Mouse (Mus musculus) forelimb bud, embryonic 11.5 days (tissue): ENCODE data around the gene Glis3.

Experiments used
- DNase-seq: peaks from one replicate; pipeline ENCODE4 v3.0.0-alpha.2; 2012; ENCODE audit warnings: low read depth, low spot score

The Glis3 gene

GRCm38 (mm10) chr19:28335890-28336289 is 344.0 kb downstream of the Glis3 start:
- DNase-seq, result no peak

- no peak for DNase-seq
These were observed 346.7 kb downstream of the Glis3 start for GRCm38 (mm10) chr19:28333007-28333766.

GRCm38 (mm10) chr19:28328444-28329110 is 351.3 kb downstream of the Glis3 start:
- DNase-seq, result no peak

- no peak for DNase-seq
These were observed 352.3 kb downstream of the Glis3 start for GRCm38 (mm10) chr19:28327536-28327935.

GRCm38 (mm10) chr19:28306036-28306435 is 373.8 kb downstream of the Glis3 start:
- no peak for DNase-seq

- DNase-seq, result no peak
These were observed 374.4 kb downstream of the Glis3 start for GRCm38 (mm10) chr19:28305510-28305909.

- DNase-seq, result no peak
These were observed 377.0 kb downstream of the Glis3 start for GRCm38 (mm10) chr19:28302831-28303242.

GRCm38 (mm10) chr19:28300226-28300625 is 379.7 kb downstream of the Glis3 start:
- DNase-seq, result peak; percentile 73

- DNase-seq, result no peak
These were observed 380.6 kb downstream of the Glis3 start for GRCm38 (mm10) chr19:28299211-28299775.

- DNase-seq, result peak; percentile 29
These were observed 381.2 kb downstream of the Glis3 start for GRCm38 (mm10) chr19:28298669-28299068.

- DNase-seq, result no peak
These were observed 388.3 kb downstream of the Glis3 start for GRCm38 (mm10) chr19:28291596-28291995.

- DNase-seq, result no peak
These were observed 390.4 kb downstream of the Glis3 start for GRCm38 (mm10) chr19:28289457-28289856.

- DNase-seq, result no peak
These were observed 392.4 kb downstream of the Glis3 start for GRCm38 (mm10) chr19:28287431-28287830.

GRCm38 (mm10) chr19:28284098-28284569 is 395.7 kb downstream of the Glis3 start:
- DNase-seq, result no peak

GRCm38 (mm10) chr19:28283241-28284097 is 396.4 kb downstream of the Glis3 start:
- DNase-seq, result no peak

- DNase-seq, result no peak
These were observed 398.5 kb downstream of the Glis3 start for GRCm38 (mm10) chr19:28281405-28281804.

- DNase-seq, result no peak
These were observed 402.8 kb downstream of the Glis3 start for GRCm38 (mm10) chr19:28277104-28277503.

GRCm38 (mm10) chr19:28274501-28274900 is 405.4 kb downstream of the Glis3 start:
- DNase-seq, result no peak

- no peak for DNase-seq
These were observed 405.9 kb downstream of the Glis3 start for GRCm38 (mm10) chr19:28273946-28274345.

- DNase-seq, result no peak
These were observed 413.0 kb downstream of the Glis3 start for GRCm38 (mm10) chr19:28266850-28267249.

- DNase-seq, result no peak
These were observed 414.1 kb downstream of the Glis3 start for GRCm38 (mm10) chr19:28265776-28266175.
